Mouse (Mus musculus): ENCODE data around the gene Gorasp1. TPM values are rescaled to one million over a fixed set of nuclear protein-coding genes. Genes with fewer than 3 reads are reported as not detected.

Gene Gorasp1
- polyA plus RNA-seq, 1 experiment from 2014 or later: 21.8 TPM

- Histone ChIP-seq H3K9ac (no peak overlapping the region), H3K36me3 (no peaks in the 10 kb centered on the region), H3K4me3 (no peak overlapping the region), H3K4me2 (no peak overlapping the region), H3K27ac (ENCODE audit: poor library complexity, severe bottlenecking) (no peak overlapping the region), H3K4me1 (replicated peaks) (no peaks in the 10 kb centered on the region), H3K27me3 (replicated peaks) (no peaks in the 10 kb centered on the region), H3K9me3 (replicated peaks) (no peaks in the 10 kb centered on the region)
- ATAC-seq (ENCODE audit: insufficient number of reproducible peaks, low FRiP score): no peak
- WGBS: 35% methylated on average over 3 of the region's 3 CpGs
Measured at GRCm38 (mm10) chr9:119948804-119949203, 11.4 kb upstream of the Gorasp1 start.

- Histone ChIP-seq H3K4me3 (no peak overlapping the region), H3K27ac (ENCODE audit: poor library complexity, severe bottlenecking) (no peak overlapping the region), H3K36me3 (no peaks in the 10 kb centered on the region), H3K4me1 (replicated peaks) (no peaks in the 10 kb centered on the region), H3K4me2 (no peak overlapping the region), H3K9me3 (replicated peaks) (no peaks in the 10 kb centered on the region), H3K27me3 (replicated peaks) (no peaks in the 10 kb centered on the region), H3K9ac (no peak overlapping the region)
- WGBS: 64% methylated on average over 12 of the region's 12 CpGs
- no peak for ATAC-seq (ENCODE audit: insufficient number of reproducible peaks, low FRiP score)
Measured at GRCm38 (mm10) chr9:119945173-119945900, 8.0 kb upstream of the Gorasp1 start.

GRCm38 (mm10) chr9:119943326-119943725 lies 6.0 kb upstream of the Gorasp1 start:
- no peak for ATAC-seq (ENCODE audit: insufficient number of reproducible peaks, low FRiP score)
- WGBS: 88% methylated on average over 1 of the region's 1 CpGs
- Histone ChIP-seq H3K4me1 (replicated peaks) (no peaks in the 10 kb centered on the region), H3K9ac (no peak overlapping the region), H3K4me2 (no peak overlapping the region), H3K4me3 (no peak overlapping the region), H3K27me3 (replicated peaks) (no peaks in the 10 kb centered on the region), H3K36me3 (no peaks in the 10 kb centered on the region), H3K9me3 (replicated peaks) (no peaks in the 10 kb centered on the region), H3K27ac (ENCODE audit: poor library complexity, severe bottlenecking) (no peak overlapping the region)

- no peaks in the 10 kb centered on the region for H3K9me3 ChIP-seq (replicated peaks)
- 86% methylated on average over 14 of the region's 14 CpGs for WGBS
- H3K4me1 ChIP-seq (replicated peaks): peaks cover 7% of the 10 kb centered on the region; the same call in 1 of the 2 replicates
- no peaks in the 10 kb centered on the region for H3K36me3 ChIP-seq
- H3K4me3 ChIP-seq: no peak overlapping the region
- no peak for ATAC-seq (ENCODE audit: insufficient number of reproducible peaks, low FRiP score)
- no peaks in the 10 kb centered on the region for H3K27me3 ChIP-seq (replicated peaks)
- H3K27ac ChIP-seq (ENCODE audit: poor library complexity, severe bottlenecking): no peak overlapping the region
- H3K4me2 ChIP-seq: no peak overlapping the region
- no peak overlapping the region for H3K9ac ChIP-seq
Measured at GRCm38 (mm10) chr9:119941861-119942260, 4.5 kb upstream of the Gorasp1 start.

- no peak overlapping the region for H3K27ac ChIP-seq (ENCODE audit: poor library complexity, severe bottlenecking)
- H3K27me3 ChIP-seq (replicated peaks): no peaks in the 10 kb centered on the region
- no peak overlapping the region for H3K4me2 ChIP-seq
- H3K36me3 ChIP-seq: no peaks in the 10 kb centered on the region
- no peak overlapping the region for H3K4me3 ChIP-seq
- no peak for ATAC-seq (ENCODE audit: insufficient number of reproducible peaks, low FRiP score)
- 73% methylated on average over 5 of the region's 5 CpGs for WGBS
- H3K4me1 ChIP-seq (replicated peaks): peaks cover 12% of the 10 kb centered on the region
- H3K9ac ChIP-seq: no peak overlapping the region
- H3K9me3 ChIP-seq (replicated peaks): no peaks in the 10 kb centered on the region
Measured at GRCm38 (mm10) chr9:119941407-119941806, 4.0 kb upstream of the Gorasp1 start.

GRCm38 (mm10) chr9:119939646-119940045 lies 2.3 kb upstream of the Gorasp1 start:
- Histone ChIP-seq H3K4me1 (replicated peaks) (peaks cover 15% of the 10 kb centered on the region), H3K9me3 (replicated peaks) (no peaks in the 10 kb centered on the region)
- WGBS: 75% methylated on average over 10 of the region's 10 CpGs

GRCm38 (mm10) chr9:119938496-119938895 lies 1.1 kb upstream of the Gorasp1 start:
- Histone ChIP-seq H3K4me2 (no peak overlapping the region), H3K36me3 (no peaks in the 10 kb centered on the region; the same call in 1 of the 2 replicates), H3K27ac (ENCODE audit: poor library complexity, severe bottlenecking) (no peak overlapping the region), H3K4me3 (no peak overlapping the region), H3K27me3 (replicated peaks) (no peaks in the 10 kb centered on the region), H3K9me3 (replicated peaks) (no peaks in the 10 kb centered on the region), H3K9ac (no peak overlapping the region), H3K4me1 (replicated peaks) (peaks cover 15% of the 10 kb centered on the region)
- no peak for ATAC-seq (ENCODE audit: insufficient number of reproducible peaks, low FRiP score)
- 76% methylated on average over 4 of the region's 4 CpGs for WGBS

More at GRCm38 (mm10) chr9:119939646-119940045, 2.3 kb upstream of the Gorasp1 start:
- H3K27ac ChIP-seq (ENCODE audit: poor library complexity, severe bottlenecking): no peak overlapping the region
- no peaks in the 10 kb centered on the region for H3K27me3 ChIP-seq (replicated peaks)
- no peaks in the 10 kb centered on the region; the same call in 1 of the 2 replicates for H3K36me3 ChIP-seq
- no peak overlapping the region for H3K9ac ChIP-seq
- H3K4me2 ChIP-seq: no peak overlapping the region
- no peak for ATAC-seq (ENCODE audit: insufficient number of reproducible peaks, low FRiP score)
- H3K4me3 ChIP-seq: no peak overlapping the region

GRCm38 (mm10) chr9:119933675-119934074 lies 3.7 kb downstream of the Gorasp1 start:
- no peak for ATAC-seq (ENCODE audit: insufficient number of reproducible peaks, low FRiP score)
- H3K36me3 ChIP-seq: peaks cover 43% of the 10 kb centered on the region
- 85% methylated on average over 6 of the region's 6 CpGs for WGBS

GRCm38 (mm10) chr9:119932358-119932757 lies 5.0 kb downstream of the Gorasp1 start:
- ATAC-seq (ENCODE audit: insufficient number of reproducible peaks, low FRiP score): no peak
- Histone ChIP-seq H3K9me3 (replicated peaks) (no peaks in the 10 kb centered on the region), H3K27ac (ENCODE audit: poor library complexity, severe bottlenecking) (no peak overlapping the region), H3K4me2 (no peak overlapping the region), H3K4me1 (replicated peaks) (peaks cover 12% of the 10 kb centered on the region), H3K36me3 (peaks cover 56% of the 10 kb centered on the region), H3K9ac (no peak overlapping the region), H3K27me3 (replicated peaks) (no peaks in the 10 kb centered on the region), H3K4me3 (no peak overlapping the region)
- 87% methylated on average over 12 of the region's 12 CpGs for WGBS

More at GRCm38 (mm10) chr9:119933675-119934074, 3.7 kb downstream of the Gorasp1 start:
- Histone ChIP-seq H3K27ac (ENCODE audit: poor library complexity, severe bottlenecking) (no peak overlapping the region), H3K4me1 (replicated peaks) (peaks cover 15% of the 10 kb centered on the region), H3K4me3 (no peak overlapping the region), H3K9ac (no peak overlapping the region), H3K4me2 (no peak overlapping the region), H3K27me3 (replicated peaks) (no peaks in the 10 kb centered on the region), H3K9me3 (replicated peaks) (no peaks in the 10 kb centered on the region)

GRCm38 (mm10) chr9:119926497-119926896 lies 10.9 kb downstream of the Gorasp1 start:
- Histone ChIP-seq H3K9me3 (replicated peaks) (no peaks in the 10 kb centered on the region), H3K27me3 (replicated peaks) (no peaks in the 10 kb centered on the region), H3K4me3 (no peak overlapping the region), H3K4me2 (no peak overlapping the region), H3K4me1 (replicated peaks) (no peaks in the 10 kb centered on the region; the same call in 1 of the 2 replicates), H3K27ac (ENCODE audit: poor library complexity, severe bottlenecking) (no peak overlapping the region), H3K9ac (no peak overlapping the region), H3K36me3 (peaks cover 90% of the 10 kb centered on the region)
- no peak for ATAC-seq (ENCODE audit: insufficient number of reproducible peaks, low FRiP score)
- WGBS: 79% methylated on average over 5 of the region's 5 CpGs

GRCm38 (mm10) chr9:119925729-119926128 lies 11.6 kb downstream of the Gorasp1 start:
- Histone ChIP-seq H3K4me2 (no peak overlapping the region), H3K36me3 (peaks cover 90% of the 10 kb centered on the region), H3K27ac (ENCODE audit: poor library complexity, severe bottlenecking) (no peak overlapping the region), H3K4me3 (no peak overlapping the region), H3K27me3 (replicated peaks) (no peaks in the 10 kb centered on the region), H3K9me3 (replicated peaks) (no peaks in the 10 kb centered on the region), H3K4me1 (replicated peaks) (no peaks in the 10 kb centered on the region; the same call in 1 of the 2 replicates), H3K9ac (no peak overlapping the region)
- WGBS: 88% methylated on average over 8 of the region's 8 CpGs
- no peak for ATAC-seq (ENCODE audit: insufficient number of reproducible peaks, low FRiP score)
